Mouse (Mus musculus): ENCODE measurements around the gene Hist1h2bl.

The Hist1h2bl gene

GRCm38 (mm10) chr13:21715864-21716539, at the start of gene Hist1h2bl, which contains the start of gene Hist1h2ai:
Hist1h2bl (minus strand) TSS chr13:21716143.
Hist1h2ai (plus strand) TSS chr13:21716422.
- peak; percentile 90 for DNase-seq (ENCODE audit: low read depth)

- no peak for DNase-seq (ENCODE audit: low read depth)
Observed at GRCm38 (mm10) chr13:21755707-21756106, 39.8 kb upstream of the Hist1h2bl start.

GRCm38 (mm10) chr13:21754294-21755001, 38.5 kb upstream of the Hist1h2bl start:
- peak; percentile 44 for DNase-seq (ENCODE audit: low read depth)

GRCm38 (mm10) chr13:21753524-21754285, 37.8 kb upstream of the Hist1h2bl start, which contains the start of the genes Hist1h2ak and Hist1h2bn:
Hist1h2ak (minus strand) TSS chr13:21753827.
Hist1h2bn (plus strand) TSS chr13:21754123.
- DNase-seq (ENCODE audit: low read depth), result peak; percentile 83

GRCm38 (mm10) chr13:21753051-21753523, 37.1 kb upstream of the Hist1h2bl start:
- DNase-seq (ENCODE audit: low read depth), result peak; percentile 13

- DNase-seq (ENCODE audit: low read depth), result no peak
Observed at GRCm38 (mm10) chr13:21752356-21752755, 36.4 kb upstream of the Hist1h2bl start.

GRCm38 (mm10) chr13:21751827-21752226, 35.9 kb upstream of the Hist1h2bl start:
- no peak for DNase-seq (ENCODE audit: low read depth)

- DNase-seq (ENCODE audit: low read depth), result no peak
Observed at GRCm38 (mm10) chr13:21751417-21751816, 35.5 kb upstream of the Hist1h2bl start.

GRCm38 (mm10) chr13:21750159-21751017, 34.4 kb upstream of the Hist1h2bl start, which contains the start of gene Hist1h4k:
Hist1h4k (minus strand) TSS chr13:21750505.
- peak; percentile 91 for DNase-seq (ENCODE audit: low read depth)

GRCm38 (mm10) chr13:21749387-21750158, 33.6 kb upstream of the Hist1h2bl start:
- DNase-seq (ENCODE audit: low read depth), result peak; percentile 26

GRCm38 (mm10) chr13:21745006-21745405, 29.1 kb upstream of the Hist1h2bl start:
- no peak for DNase-seq (ENCODE audit: low read depth)

GRCm38 (mm10) chr13:21734906-21735767, 19.2 kb upstream of the Hist1h2bl start, which contains the start of gene Hist1h4j:
Hist1h4j (plus strand) TSS chr13:21735064.
- DNase-seq (ENCODE audit: low read depth), result peak; percentile 86

- peak; percentile 91 for DNase-seq (ENCODE audit: low read depth)
Observed at GRCm38 (mm10) chr13:21734010-21734905, 18.3 kb upstream of the Hist1h2bl start.

GRCm38 (mm10) chr13:21733466-21733865, 17.5 kb upstream of the Hist1h2bl start:
- DNase-seq (ENCODE audit: low read depth), result peak; percentile 17

- DNase-seq (ENCODE audit: low read depth), result no peak
Observed at GRCm38 (mm10) chr13:21729544-21729943, 13.6 kb upstream of the Hist1h2bl start.

- DNase-seq (ENCODE audit: low read depth), result no peak
Observed at GRCm38 (mm10) chr13:21727948-21728572, 12.1 kb upstream of the Hist1h2bl start.

- no peak for DNase-seq (ENCODE audit: low read depth)
Observed at GRCm38 (mm10) chr13:21722993-21723836, 7.3 kb upstream of the Hist1h2bl start.

Measured in NIH3T3 (cell line).